Mouse (Mus musculus) kidney, adult 2 months (tissue): ENCODE data around the gene Abat. TPM values are rescaled to one million over a fixed set of nuclear protein-coding genes. Genes with fewer than 3 reads are reported as not detected.

Experiments used
- DNase-seq: peaks from one replicate; pipeline ENCODE4 v3.0.0; 2021
- H3K27ac ChIP-seq: fragments of 200-500 bp; 2 replicates; pipeline ENCODE4 v1.5.1; 2012; ENCODE audit warnings: low read depth, low read length, control low read depth, inconsistent platforms; ENCODE audit not compliant: insufficient read depth
- H3K27me3 ChIP-seq: fragments of 200-500 bp; replicated peaks from 2 replicates; pipeline ENCODE4 v1.6.1; 2012; ENCODE audit warnings: mild to moderate bottlenecking, moderate library complexity, low read length, inconsistent platforms; ENCODE audit not compliant: control insufficient read depth, insufficient read depth
- H3K36me3 ChIP-seq: fragments of 200-500 bp; 2 replicates; pipeline ENCODE4 v1.6.1; 2012; ENCODE audit warnings: mild to moderate bottlenecking, moderate library complexity, low read length, inconsistent platforms; ENCODE audit not compliant: control insufficient read depth, insufficient read depth
- H3K4me1 ChIP-seq: fragments of 200-500 bp; 2 replicates; pipeline ENCODE4 v1.6.1; 2011; ENCODE audit warnings: low read length; ENCODE audit not compliant: control insufficient read depth, insufficient read depth
- H3K4me3 ChIP-seq: fragments of 200-500 bp; 2 replicates; pipeline ENCODE4 v1.5.1; 2011; ENCODE audit warnings: mild to moderate bottlenecking, low read depth, low read length, control low read depth; ENCODE audit not compliant: insufficient read depth
- CTCF ChIP-seq: fragments of 200-500 bp; conservative IDR thresholded peaks from 2 replicates; pipeline ENCODE4 v1.5.1; 2011; ENCODE audit warnings: low read depth, mild to moderate bottlenecking, control low read depth, low read length, moderate library complexity, mixed read lengths; ENCODE audit not compliant: insufficient read depth, insufficient read length
- POLR2A ChIP-seq: fragments of 200-500 bp; IDR thresholded peaks from one replicate; pipeline ENCODE4 v1.6.1; 2011; ENCODE audit warnings: low read depth, low read length, control low read depth
- WGBS: fragments of 180-500 bp; shearing (Covaris S2); methylation state at CpG from one replicate; pipeline ENCODE4 v1.1.7; 2018; 5-methylcytosine and 5-hydroxymethylcytosine counted together
- polyA plus RNA-seq: library from polyadenylated mRNA; depleted of rRNA; stranded (reverse); fragments of >200 nt; gene quantifications from 2 replicates; pipeline ENCODE4 v1.2.3, GENCODE M21; 2012

Gene Abat
- polyA plus RNA-seq, 1 experiment, result 267 TPM

- no peak overlapping the region for H3K27ac ChIP-seq
These were observed 51.6 kb downstream of the Abat start for GRCm38 (mm10) chr16:8564836-8565235.

GRCm38 (mm10) chr16:8565539-8565938 is 52.3 kb downstream of the Abat start:
- no peak for DNase-seq
- no peaks in the 10 kb centered on the region for H3K27me3 ChIP-seq

More at GRCm38 (mm10) chr16:8564836-8565235, 51.6 kb downstream of the Abat start:
- H3K4me1 ChIP-seq, result no peaks in the 10 kb centered on the region
- no peak overlapping the region for H3K4me3 ChIP-seq
- DNase-seq, result no peak
- WGBS, result 83% methylated on average over 2 of the region's 2 CpGs
- no peaks in the 10 kb centered on the region for H3K27me3 ChIP-seq
- TF ChIP-seq CTCF (no peak), POLR2A (no peak)
- H3K36me3 ChIP-seq, result no peaks in the 10 kb centered on the region

GRCm38 (mm10) chr16:8566115-8566711 is 53.0 kb downstream of the Abat start:
- 27% methylated on average over 3 of the region's 3 CpGs for WGBS
- Histone ChIP-seq H3K4me3 (no peak overlapping the region), H3K4me1 (no peaks in the 10 kb centered on the region), H3K27ac (no peak overlapping the region), H3K36me3 (no peaks in the 10 kb centered on the region), H3K27me3 (no peaks in the 10 kb centered on the region)
- TF ChIP-seq CTCF (no peak), POLR2A (no peak)
- DNase-seq, result no peak

More at GRCm38 (mm10) chr16:8565539-8565938, 52.3 kb downstream of the Abat start:
- Histone ChIP-seq H3K36me3 (no peaks in the 10 kb centered on the region), H3K27ac (no peak overlapping the region), H3K4me1 (no peaks in the 10 kb centered on the region), H3K4me3 (no peak overlapping the region)
- no peak for TF ChIP-seq POLR2A
- TF ChIP-seq CTCF, result no peak
- 83% methylated on average over 2 of the region's 2 CpGs for WGBS

GRCm38 (mm10) chr16:8568881-8569280 is 55.7 kb downstream of the Abat start:
- no peak overlapping the region for H3K4me3 ChIP-seq
- H3K36me3 ChIP-seq, result no peaks in the 10 kb centered on the region
- no peak overlapping the region for H3K27ac ChIP-seq
- H3K27me3 ChIP-seq, result no peaks in the 10 kb centered on the region
- no peak for DNase-seq
- H3K4me1 ChIP-seq, result no peaks in the 10 kb centered on the region
- 80% methylated on average over 7 of the region's 7 CpGs for WGBS
- TF ChIP-seq POLR2A, result no peak
- no peak for TF ChIP-seq CTCF

GRCm38 (mm10) chr16:8570336-8570735 is 57.1 kb downstream of the Abat start:
- Histone ChIP-seq H3K36me3 (no peaks in the 10 kb centered on the region), H3K27me3 (no peaks in the 10 kb centered on the region), H3K27ac (no peak overlapping the region), H3K4me1 (no peaks in the 10 kb centered on the region), H3K4me3 (no peak overlapping the region)
- 89% methylated on average over 12 of the region's 12 CpGs for WGBS
- no peak for DNase-seq
- TF ChIP-seq POLR2A (no peak), CTCF (no peak)

- Histone ChIP-seq H3K27me3 (no peaks in the 10 kb centered on the region), H3K4me1 (no peaks in the 10 kb centered on the region), H3K36me3 (no peaks in the 10 kb centered on the region), H3K4me3 (no peak overlapping the region), H3K27ac (no peak overlapping the region)
- DNase-seq, result peak; percentile 36
- 69% methylated on average over 11 of the region's 11 CpGs for WGBS
- TF ChIP-seq CTCF (no peak), POLR2A (no peak)
These were observed 57.8 kb downstream of the Abat start for GRCm38 (mm10) chr16:8570901-8571615.

DNA sequence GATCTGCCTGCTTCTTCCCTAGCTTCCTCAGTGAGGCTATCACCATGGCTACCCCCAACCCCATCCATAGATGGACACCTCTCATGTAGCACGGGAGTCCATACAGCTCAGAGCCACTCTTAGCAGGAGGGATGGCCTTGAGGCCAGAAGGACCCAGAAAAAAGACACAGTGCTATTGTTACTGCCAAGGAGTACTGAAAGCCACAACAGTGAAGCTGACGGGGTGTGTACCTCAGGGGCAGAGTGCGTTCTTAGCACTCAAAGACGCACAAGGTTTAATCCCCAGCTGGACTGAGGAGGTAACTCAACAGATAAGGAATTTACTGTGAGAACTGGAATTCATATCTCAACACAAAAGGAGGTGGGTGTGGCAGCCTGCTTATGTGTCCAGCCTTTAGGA is 59.8 kb downstream of the Abat start:
- no peak overlapping the region for H3K4me3 ChIP-seq
- WGBS, result 91% methylated on average over 4 of the region's 4 CpGs
- no peak for TF ChIP-seq POLR2A
- no peak for TF ChIP-seq CTCF
- H3K4me1 ChIP-seq, result no peaks in the 10 kb centered on the region
- no peaks in the 10 kb centered on the region for H3K36me3 ChIP-seq
- H3K27me3 ChIP-seq, result no peaks in the 10 kb centered on the region
- no peak for DNase-seq
- no peak overlapping the region for H3K27ac ChIP-seq
